Mouse (Mus musculus): ENCODE measurements around the gene Rab42. TPM values are rescaled to one million over a fixed set of nuclear protein-coding genes. Genes with fewer than 3 reads are reported as not detected.
A peak's percentile ranks its signal among the peaks of the same experiment; 100 is the strongest.

The Rab42 gene
- polyA plus RNA-seq, 1 experiment from 2014 or later: 2.6 TPM

DNA sequence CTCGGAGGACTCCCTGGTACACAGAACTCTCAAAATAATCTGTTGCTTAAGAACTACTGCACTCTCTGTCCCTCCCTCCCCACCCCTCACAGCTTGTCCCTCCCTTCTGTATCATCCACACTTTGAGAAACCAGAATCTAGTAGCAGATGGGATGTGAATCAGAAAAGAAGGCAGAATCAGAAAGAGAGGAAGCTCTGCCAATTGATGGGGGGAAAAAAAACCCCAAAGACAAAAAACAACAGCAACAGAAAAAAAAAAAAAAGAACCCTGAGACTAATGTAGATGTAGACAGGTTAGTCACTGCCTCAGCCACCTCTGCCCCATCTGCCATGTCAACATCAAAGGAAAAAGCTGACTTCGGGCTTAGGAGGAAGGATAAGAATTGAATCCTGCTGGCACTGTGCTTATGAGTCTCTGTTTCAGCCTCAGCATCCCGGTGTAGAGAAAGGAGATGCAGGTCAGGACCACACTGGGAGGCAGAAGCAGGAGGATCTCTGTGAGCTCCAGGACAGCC, 36.3 kb downstream of the Rab42 start:
- Histone ChIP-seq H3K4me2 (no peak overlapping the region), H3K4me3 (no peak overlapping the region), H3K36me3 (no peaks in the 10 kb centered on the region), H3K9ac (no peak overlapping the region), H3K27me3 (no peaks in the 10 kb centered on the region), H3K9me3 (no peaks in the 10 kb centered on the region), H3K27ac (no peak overlapping the region), H3K4me1 (peaks cover 8% of the 10 kb centered on the region; the same call in 1 of the 2 replicates)
- 71% methylated on average over 3 of the region's 3 CpGs for WGBS
- no peak for ATAC-seq (ENCODE audit: insufficient number of reproducible peaks, insufficient read depth, low FRiP score, low TSS enrichment, low read depth)

DNA sequence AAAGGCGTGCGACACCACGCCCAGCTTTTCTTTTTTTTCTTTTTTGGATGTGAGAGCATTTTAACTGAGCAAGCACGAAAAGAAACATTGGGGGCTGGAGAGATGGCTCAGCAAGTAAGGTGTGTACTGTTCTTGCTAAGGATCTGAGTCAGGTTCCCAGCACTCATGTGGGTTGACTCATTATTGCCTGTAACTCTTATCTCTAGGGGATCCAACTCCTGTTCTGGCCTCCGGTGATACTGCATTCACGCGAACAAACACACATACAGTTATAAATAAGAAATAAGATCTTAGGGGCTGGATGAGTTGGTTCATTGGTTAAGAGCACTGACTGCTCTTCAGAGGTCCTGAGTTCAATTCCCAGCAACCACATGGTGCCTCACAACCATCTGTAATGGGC, 39.9 kb downstream of the Rab42 start:
- ATAC-seq (ENCODE audit: insufficient number of reproducible peaks, insufficient read depth, low FRiP score, low TSS enrichment, low read depth): no peak
- WGBS: 95% methylated on average over 7 of the region's 7 CpGs
- no peak overlapping the region for H3K4me3 ChIP-seq
- 0 out of 2 replicates have a peak, but pooled peaks cover under 1% of the 10 kb centered on the region for H3K36me3 ChIP-seq
- H3K27me3 ChIP-seq: no peaks in the 10 kb centered on the region
- peaks cover 22% of the 10 kb centered on the region for H3K4me1 ChIP-seq
- no peak overlapping the region for H3K9ac ChIP-seq
- no peak overlapping the region for H3K27ac ChIP-seq
- no peak overlapping the region for H3K4me2 ChIP-seq
- H3K9me3 ChIP-seq: no peaks in the 10 kb centered on the region

DNA sequence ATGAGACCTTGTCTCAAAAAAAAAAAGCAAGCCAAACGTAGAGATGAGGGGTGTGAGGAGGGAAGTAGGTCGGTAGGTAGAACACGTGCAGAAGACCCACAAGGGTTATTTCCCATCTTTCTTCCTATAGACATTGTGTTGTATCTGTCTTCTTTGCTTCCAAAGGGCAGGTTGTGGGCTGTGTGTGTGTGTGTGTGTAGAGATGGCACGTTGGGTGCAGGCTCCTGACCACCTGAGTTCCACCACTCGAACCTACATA, 40.9 kb downstream of the Rab42 start:
- 73% methylated on average over 5 of the region's 5 CpGs for WGBS
- Histone ChIP-seq H3K27ac (peak overlapping the region; percentile 86), H3K36me3 (0 out of 2 replicates have a peak, but pooled peaks cover 4% of the 10 kb centered on the region), H3K9ac (no peak overlapping the region), H3K4me2 (peak overlapping the region; percentile 86), H3K9me3 (no peaks in the 10 kb centered on the region), H3K27me3 (no peaks in the 10 kb centered on the region), H3K4me1 (peaks cover 22% of the 10 kb centered on the region), H3K4me3 (peak overlapping the region; percentile 78)
- no peak for ATAC-seq (ENCODE audit: insufficient number of reproducible peaks, insufficient read depth, low FRiP score, low TSS enrichment, low read depth)

DNA sequence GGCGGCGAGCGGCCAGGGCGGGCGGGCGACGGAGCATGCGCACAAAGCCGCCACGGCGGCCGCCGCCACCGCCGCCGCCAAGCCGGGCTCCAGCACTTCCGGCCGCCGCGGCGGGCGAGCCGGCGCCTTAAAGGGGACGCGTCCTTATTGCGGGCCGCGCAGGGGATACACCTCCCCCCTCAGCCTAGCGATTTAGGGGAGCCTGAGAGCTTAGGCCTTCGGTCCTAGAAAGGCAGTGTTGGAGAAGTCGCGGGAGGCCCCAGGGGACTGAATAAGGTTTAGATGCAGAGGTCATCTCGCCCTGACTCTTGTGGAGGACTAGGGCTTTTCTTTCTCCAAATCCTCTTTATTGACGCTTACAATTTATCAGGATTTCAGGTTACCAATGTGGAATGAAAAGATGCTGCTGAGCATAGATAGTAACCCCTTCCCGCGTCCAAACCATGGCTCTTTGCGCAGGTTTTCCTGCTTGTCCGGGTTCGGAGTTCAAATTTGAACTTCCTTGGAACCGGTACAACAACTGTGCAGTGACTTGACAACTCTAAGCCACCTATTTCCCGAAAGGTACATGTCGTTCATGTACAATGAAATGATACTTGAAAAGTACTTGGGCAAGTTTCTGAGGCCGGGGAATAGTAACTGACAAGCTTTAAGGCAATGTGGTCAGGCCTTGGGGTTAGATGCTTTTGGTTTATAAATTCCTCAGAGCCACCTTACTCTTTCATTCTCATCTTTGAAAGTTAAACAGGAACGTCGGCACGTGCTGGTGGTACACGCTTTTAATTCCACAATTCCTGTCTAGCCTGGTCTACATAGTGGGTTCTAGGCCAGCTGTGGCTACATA, 41.4 kb downstream of the Rab42 start, which contains the start of gene Gmeb1:
Gmeb1 (minus strand) TSS at position 89 of the 844 bp plus-strand sequence.
- Histone ChIP-seq H3K9me3 (no peaks in the 10 kb centered on the region), H3K27ac (peak within 1 kb of the TSS; percentile 95)
- WGBS: 17% methylated on average over 34 of the region's 49 CpGs

GRCm38 (mm10) chr4:132260404-132261379, 42.5 kb downstream of the Rab42 start:
- Histone ChIP-seq H3K27me3 (no peaks in the 10 kb centered on the region), H3K27ac (peak overlapping the region; percentile 95), H3K9ac (peak overlapping the region; percentile 94), H3K9me3 (no peaks in the 10 kb centered on the region), H3K36me3 (0 out of 2 replicates have a peak, but pooled peaks cover 4% of the 10 kb centered on the region), H3K4me2 (peak overlapping the region; percentile 86), H3K4me3 (peak overlapping the region; percentile 78), H3K4me1 (peaks cover 22% of the 10 kb centered on the region)
- ATAC-seq (ENCODE audit: insufficient number of reproducible peaks, insufficient read depth, low FRiP score, low TSS enrichment, low read depth): peak; percentile 74; the same call in 1 of the 2 replicates
- WGBS: 2% methylated on average over 27 of the region's 64 CpGs

More for the DNA sequence above, 41.4 kb downstream of the Rab42 start, which contains the start of gene Gmeb1:
- ATAC-seq (ENCODE audit: insufficient number of reproducible peaks, insufficient read depth, low FRiP score, low TSS enrichment, low read depth): peak; percentile 84; the same call in 1 of the 2 replicates
- peak within 1 kb of the TSS; percentile 86 for H3K4me2 ChIP-seq
- H3K4me1 ChIP-seq: peaks cover 22% of the 10 kb centered on the region
- H3K36me3 ChIP-seq: 0 out of 2 replicates have a peak, but pooled peaks cover 4% of the 10 kb centered on the region
- H3K9ac ChIP-seq: peak within 1 kb of the TSS; percentile 94
- peak within 1 kb of the TSS; percentile 78 for H3K4me3 ChIP-seq
- no peaks in the 10 kb centered on the region for H3K27me3 ChIP-seq

DNA sequence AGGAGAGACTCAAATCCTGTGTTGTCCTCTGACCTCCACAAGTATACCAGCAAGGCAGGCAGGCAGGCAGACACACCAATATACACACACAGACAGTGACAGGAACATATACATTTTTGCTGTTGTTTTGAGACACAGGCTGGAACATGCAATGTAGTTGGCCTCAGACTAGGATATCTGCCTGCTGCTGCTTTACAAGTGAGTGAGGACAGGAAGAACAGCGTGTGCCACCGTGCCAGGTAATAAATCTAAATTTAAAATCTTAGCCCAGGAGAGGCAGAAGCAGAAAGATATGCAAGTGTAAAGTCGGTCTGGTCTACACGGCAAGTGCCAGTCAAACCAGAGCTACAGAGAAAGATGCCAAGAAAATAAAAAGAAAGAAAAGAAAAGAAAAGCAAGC, 43.9 kb downstream of the Rab42 start:
- Histone ChIP-seq H3K9ac (peak overlapping the region; percentile 37; the same call in 1 of the 2 replicates), H3K36me3 (0 out of 2 replicates have a peak, but pooled peaks cover 4% of the 10 kb centered on the region), H3K27me3 (no peaks in the 10 kb centered on the region), H3K27ac (no peak overlapping the region), H3K4me1 (peaks cover 22% of the 10 kb centered on the region), H3K9me3 (no peaks in the 10 kb centered on the region), H3K4me2 (peak overlapping the region; percentile 86; the same call in 1 of the 2 replicates), H3K4me3 (peak overlapping the region; percentile 78; the same call in 1 of the 2 replicates)
- 90% methylated on average over 4 of the region's 4 CpGs for WGBS
- no peak for ATAC-seq (ENCODE audit: insufficient number of reproducible peaks, insufficient read depth, low FRiP score, low TSS enrichment, low read depth)

DNA sequence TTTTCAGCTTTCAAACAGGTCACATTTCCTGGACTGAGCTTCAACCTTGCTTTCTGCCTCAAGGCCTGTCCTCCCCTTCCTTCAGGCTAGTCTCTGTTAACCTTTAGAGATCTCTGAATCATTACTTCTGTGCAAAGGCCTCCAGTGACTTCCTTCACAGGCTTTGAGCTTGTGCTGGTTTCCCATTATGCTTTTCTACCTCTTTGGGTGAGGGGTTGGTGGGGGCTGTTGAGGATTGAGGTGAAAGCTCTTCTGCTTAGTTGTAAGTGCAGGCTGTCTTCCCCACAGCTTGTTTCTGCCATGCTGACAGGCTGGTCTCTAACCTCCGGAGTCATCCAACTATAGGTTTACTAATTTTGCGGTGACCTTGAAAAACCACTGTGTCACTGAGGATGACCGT, 46.8 kb downstream of the Rab42 start:
- 92% methylated on average over 3 of the region's 3 CpGs for WGBS
- Histone ChIP-seq H3K27me3 (no peaks in the 10 kb centered on the region), H3K4me2 (no peak overlapping the region), H3K27ac (no peak overlapping the region), H3K36me3 (peaks cover 13% of the 10 kb centered on the region), H3K4me3 (no peak overlapping the region), H3K9ac (no peak overlapping the region), H3K9me3 (no peaks in the 10 kb centered on the region), H3K4me1 (peaks cover 16% of the 10 kb centered on the region)
- no peak for ATAC-seq (ENCODE audit: insufficient number of reproducible peaks, insufficient read depth, low FRiP score, low TSS enrichment, low read depth)

DNA sequence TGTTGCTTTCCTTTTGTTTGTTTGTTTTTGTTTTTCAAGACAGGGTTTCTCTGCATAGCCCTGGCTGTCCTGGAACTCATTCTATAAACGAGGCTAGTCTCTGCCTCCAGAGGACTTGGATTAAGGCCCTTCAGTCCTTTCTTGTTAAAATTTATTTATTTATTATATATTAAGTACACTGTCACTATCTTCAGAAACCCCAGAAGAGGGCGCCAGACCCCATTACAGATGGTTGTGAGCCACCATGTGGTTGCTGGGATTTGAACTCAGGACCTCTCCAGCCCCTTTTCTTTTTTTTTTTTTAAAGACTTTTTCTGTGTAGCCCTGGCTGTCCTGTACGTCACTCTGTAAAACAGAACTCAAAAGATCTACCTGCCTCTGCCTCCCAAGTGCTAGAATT, 48.2 kb downstream of the Rab42 start:
- WGBS: 69% methylated on average over 3 of the region's 3 CpGs
- Histone ChIP-seq H3K9ac (no peak overlapping the region), H3K4me2 (no peak overlapping the region), H3K9me3 (no peaks in the 10 kb centered on the region), H3K36me3 (peaks cover 27% of the 10 kb centered on the region), H3K27ac (no peak overlapping the region), H3K27me3 (no peaks in the 10 kb centered on the region), H3K4me3 (no peak overlapping the region), H3K4me1 (peaks cover 15% of the 10 kb centered on the region)
- ATAC-seq (ENCODE audit: insufficient number of reproducible peaks, insufficient read depth, low FRiP score, low TSS enrichment, low read depth): no peak

GRCm38 (mm10) chr4:132253622-132254021, 49.6 kb downstream of the Rab42 start:
- H3K9ac ChIP-seq: no peak overlapping the region
- 87% methylated on average over 2 of the region's 2 CpGs for WGBS
- H3K4me1 ChIP-seq: peaks cover 2% of the 10 kb centered on the region
- no peaks in the 10 kb centered on the region for H3K27me3 ChIP-seq
- no peak for ATAC-seq (ENCODE audit: insufficient number of reproducible peaks, insufficient read depth, low FRiP score, low TSS enrichment, low read depth)
- peaks cover 37% of the 10 kb centered on the region for H3K36me3 ChIP-seq
- H3K4me2 ChIP-seq: no peak overlapping the region
- H3K4me3 ChIP-seq: no peak overlapping the region
- H3K27ac ChIP-seq: no peak overlapping the region
- no peaks in the 10 kb centered on the region for H3K9me3 ChIP-seq

DNA sequence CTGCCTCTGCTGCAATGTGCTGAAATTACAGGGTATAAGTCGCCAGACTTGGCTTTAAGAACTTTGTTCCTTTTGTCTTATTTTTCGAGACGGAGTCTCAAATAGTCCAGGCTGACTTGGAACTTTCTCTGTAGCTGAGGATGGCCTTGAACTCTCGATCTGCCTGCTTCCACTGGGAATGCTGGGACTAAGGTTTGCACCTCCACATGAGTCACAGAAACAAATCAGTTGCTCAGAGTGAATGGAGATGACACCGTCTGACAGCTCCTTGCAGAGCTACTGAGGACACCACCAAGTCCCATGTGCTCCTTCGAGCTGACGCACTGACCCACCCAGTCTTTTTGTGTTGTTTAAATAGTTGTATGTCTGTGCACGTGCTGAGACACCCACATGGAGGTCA, 50.1 kb downstream of the Rab42 start:
- Histone ChIP-seq H3K27me3 (no peaks in the 10 kb centered on the region), H3K4me2 (no peak overlapping the region), H3K4me3 (no peak overlapping the region), H3K9ac (no peak overlapping the region), H3K36me3 (peaks cover 39% of the 10 kb centered on the region), H3K9me3 (no peaks in the 10 kb centered on the region), H3K4me1 (no peaks in the 10 kb centered on the region), H3K27ac (no peak overlapping the region)
- no peak for ATAC-seq (ENCODE audit: insufficient number of reproducible peaks, insufficient read depth, low FRiP score, low TSS enrichment, low read depth)
- 86% methylated on average over 8 of the region's 8 CpGs for WGBS

All from embryonic facial prominence, embryonic 13.5 days (tissue).